Mouse (Mus musculus): ENCODE results near the gene Fam78b. TPM values are rescaled to one million over a fixed set of nuclear protein-coding genes. Genes with fewer than 3 reads are reported as not detected.

The Fam78b gene
- polyA plus RNA-seq, 1 experiment from 2014 or later, result 1.3 TPM

GRCm38 (mm10) chr1:167075726-167076125 lies 74.5 kb downstream of the Fam78b start:
- no peak for ATAC-seq (ENCODE audit: insufficient number of reproducible peaks, insufficient read depth, low FRiP score, low read depth)
- H3K9ac ChIP-seq (ENCODE audit: low read length), result no peak overlapping the region
- H3K27me3 ChIP-seq (ENCODE audit: control insufficient read depth, insufficient read depth, low read length), result no peaks in the 10 kb centered on the region
- no peak overlapping the region for H3K4me3 ChIP-seq (ENCODE audit: control insufficient read depth in 1 of 2, insufficient read depth in 1 of 2, low read depth in 1 of 2, low read length in 2 of 2)
- WGBS, result 50% methylated on average over 8 of the region's 8 CpGs
- no peaks in the 10 kb centered on the region for H3K4me1 ChIP-seq (ENCODE audit: control insufficient read depth in 2 of 2, insufficient read depth in 2 of 2, low read length in 2 of 2)
- no peaks in the 10 kb centered on the region for H3K36me3 ChIP-seq (ENCODE audit: control insufficient read depth, insufficient read depth, low read length)
- H3K27ac ChIP-seq (replicated peaks in 1 of 2; ENCODE audit: control insufficient read depth in 1 of 2, insufficient read depth in 1 of 2, low read depth in 2 of 2, low read length in 2 of 2), result no peak overlapping the region
- no peaks in the 10 kb centered on the region for H3K9me3 ChIP-seq (ENCODE audit: control insufficient read depth, low read length)
- H3K4me2 ChIP-seq (ENCODE audit: low read length), result no peak overlapping the region

- ATAC-seq (ENCODE audit: insufficient number of reproducible peaks, insufficient read depth, low FRiP score, low read depth), result no peak
- H3K9me3 ChIP-seq (ENCODE audit: control insufficient read depth, low read length), result no peaks in the 10 kb centered on the region
- no peak overlapping the region for H3K4me3 ChIP-seq (ENCODE audit: control insufficient read depth in 1 of 2, insufficient read depth in 1 of 2, low read depth in 1 of 2, low read length in 2 of 2)
- H3K4me2 ChIP-seq (ENCODE audit: low read length), result no peak overlapping the region
- H3K36me3 ChIP-seq (ENCODE audit: control insufficient read depth, insufficient read depth, low read length), result no peaks in the 10 kb centered on the region
- H3K27me3 ChIP-seq (ENCODE audit: control insufficient read depth, insufficient read depth, low read length), result no peaks in the 10 kb centered on the region
- no peak overlapping the region for H3K27ac ChIP-seq (replicated peaks in 1 of 2; ENCODE audit: control insufficient read depth in 1 of 2, insufficient read depth in 1 of 2, low read depth in 2 of 2, low read length in 2 of 2)
- no peaks in the 10 kb centered on the region for H3K4me1 ChIP-seq (ENCODE audit: control insufficient read depth in 2 of 2, insufficient read depth in 2 of 2, low read length in 2 of 2)
- no peak overlapping the region for H3K9ac ChIP-seq (ENCODE audit: low read length)
- WGBS, result 22% methylated on average over 5 of the region's 5 CpGs
These were observed 78.3 kb downstream of the Fam78b start for GRCm38 (mm10) chr1:167079476-167079875.

GRCm38 (mm10) chr1:167081946-167082345 lies 80.7 kb downstream of the Fam78b start:
- ATAC-seq (ENCODE audit: insufficient number of reproducible peaks, insufficient read depth, low FRiP score, low read depth), result no peak
- no peaks in the 10 kb centered on the region for H3K36me3 ChIP-seq (ENCODE audit: control insufficient read depth, insufficient read depth, low read length)
- no peak overlapping the region for H3K4me2 ChIP-seq (ENCODE audit: low read length)
- no peaks in the 10 kb centered on the region for H3K27me3 ChIP-seq (ENCODE audit: control insufficient read depth, insufficient read depth, low read length)
- H3K9me3 ChIP-seq (ENCODE audit: control insufficient read depth, low read length), result no peaks in the 10 kb centered on the region
- 62% methylated on average over 3 of the region's 3 CpGs for WGBS
- H3K9ac ChIP-seq (ENCODE audit: low read length), result no peak overlapping the region
- no peak overlapping the region for H3K4me3 ChIP-seq (ENCODE audit: control insufficient read depth in 1 of 2, insufficient read depth in 1 of 2, low read depth in 1 of 2, low read length in 2 of 2)
- H3K4me1 ChIP-seq (ENCODE audit: control insufficient read depth in 2 of 2, insufficient read depth in 2 of 2, low read length in 2 of 2), result no peaks in the 10 kb centered on the region
- H3K27ac ChIP-seq (replicated peaks in 1 of 2; ENCODE audit: control insufficient read depth in 1 of 2, insufficient read depth in 1 of 2, low read depth in 2 of 2, low read length in 2 of 2), result no peak overlapping the region

- no peaks in the 10 kb centered on the region for H3K9me3 ChIP-seq (ENCODE audit: control insufficient read depth, low read length)
- no peak overlapping the region for H3K27ac ChIP-seq (replicated peaks in 1 of 2; ENCODE audit: control insufficient read depth in 1 of 2, insufficient read depth in 1 of 2, low read depth in 2 of 2, low read length in 2 of 2)
- H3K4me2 ChIP-seq (ENCODE audit: low read length), result no peak overlapping the region
- H3K27me3 ChIP-seq (ENCODE audit: control insufficient read depth, insufficient read depth, low read length), result no peaks in the 10 kb centered on the region
- H3K4me1 ChIP-seq (ENCODE audit: control insufficient read depth in 2 of 2, insufficient read depth in 2 of 2, low read length in 2 of 2), result no peaks in the 10 kb centered on the region
- WGBS, result 42% methylated on average over 4 of the region's 4 CpGs
- no peak overlapping the region for H3K4me3 ChIP-seq (ENCODE audit: control insufficient read depth in 1 of 2, insufficient read depth in 1 of 2, low read depth in 1 of 2, low read length in 2 of 2)
- ATAC-seq (ENCODE audit: insufficient number of reproducible peaks, insufficient read depth, low FRiP score, low read depth), result no peak
- no peaks in the 10 kb centered on the region for H3K36me3 ChIP-seq (ENCODE audit: control insufficient read depth, insufficient read depth, low read length)
- no peak overlapping the region for H3K9ac ChIP-seq (ENCODE audit: low read length)
These were observed 81.4 kb downstream of the Fam78b start for GRCm38 (mm10) chr1:167082506-167083100.

GRCm38 (mm10) chr1:167083181-167083580 lies 82.0 kb downstream of the Fam78b start:
- no peak for ATAC-seq (ENCODE audit: insufficient number of reproducible peaks, insufficient read depth, low FRiP score, low read depth)
- no peaks in the 10 kb centered on the region for H3K4me1 ChIP-seq (ENCODE audit: control insufficient read depth in 2 of 2, insufficient read depth in 2 of 2, low read length in 2 of 2)

GRCm38 (mm10) chr1:167084330-167084729 lies 83.1 kb downstream of the Fam78b start:
- Histone ChIP-seq H3K27me3 (ENCODE audit: control insufficient read depth, insufficient read depth, low read length) (no peaks in the 10 kb centered on the region), H3K36me3 (ENCODE audit: control insufficient read depth, insufficient read depth, low read length) (no peaks in the 10 kb centered on the region), H3K9me3 (ENCODE audit: control insufficient read depth, low read length) (no peaks in the 10 kb centered on the region), H3K4me1 (ENCODE audit: control insufficient read depth in 2 of 2, insufficient read depth in 2 of 2, low read length in 2 of 2) (no peaks in the 10 kb centered on the region), H3K4me2 (ENCODE audit: low read length) (no peak overlapping the region), H3K4me3 (ENCODE audit: control insufficient read depth in 1 of 2, insufficient read depth in 1 of 2, low read depth in 1 of 2, low read length in 2 of 2) (no peak overlapping the region), H3K9ac (ENCODE audit: low read length) (no peak overlapping the region), H3K27ac (replicated peaks in 1 of 2; ENCODE audit: control insufficient read depth in 1 of 2, insufficient read depth in 1 of 2, low read depth in 2 of 2, low read length in 2 of 2) (no peak overlapping the region)
- no peak for ATAC-seq (ENCODE audit: insufficient number of reproducible peaks, insufficient read depth, low FRiP score, low read depth)

More at GRCm38 (mm10) chr1:167083181-167083580, 82.0 kb downstream of the Fam78b start:
- Histone ChIP-seq H3K36me3 (ENCODE audit: control insufficient read depth, insufficient read depth, low read length) (no peaks in the 10 kb centered on the region), H3K27me3 (ENCODE audit: control insufficient read depth, insufficient read depth, low read length) (no peaks in the 10 kb centered on the region), H3K27ac (replicated peaks in 1 of 2; ENCODE audit: control insufficient read depth in 1 of 2, insufficient read depth in 1 of 2, low read depth in 2 of 2, low read length in 2 of 2) (no peak overlapping the region), H3K4me3 (ENCODE audit: control insufficient read depth in 1 of 2, insufficient read depth in 1 of 2, low read depth in 1 of 2, low read length in 2 of 2) (no peak overlapping the region), H3K9me3 (ENCODE audit: control insufficient read depth, low read length) (no peaks in the 10 kb centered on the region), H3K9ac (ENCODE audit: low read length) (no peak overlapping the region), H3K4me2 (ENCODE audit: low read length) (no peak overlapping the region)
- 82% methylated on average over 2 of the region's 2 CpGs for WGBS

- 81% methylated on average over 4 of the region's 4 CpGs for WGBS
- no peak overlapping the region for H3K27ac ChIP-seq (replicated peaks in 1 of 2; ENCODE audit: control insufficient read depth in 1 of 2, insufficient read depth in 1 of 2, low read depth in 2 of 2, low read length in 2 of 2)
- no peak for ATAC-seq (ENCODE audit: insufficient number of reproducible peaks, insufficient read depth, low FRiP score, low read depth)
These were observed 84.2 kb downstream of the Fam78b start for GRCm38 (mm10) chr1:167085461-167085860.

GRCm38 (mm10) chr1:167090466-167090865 lies 89.2 kb downstream of the Fam78b start:
- H3K9me3 ChIP-seq (ENCODE audit: control insufficient read depth, low read length), result no peaks in the 10 kb centered on the region
- no peak overlapping the region for H3K4me3 ChIP-seq (ENCODE audit: control insufficient read depth in 1 of 2, insufficient read depth in 1 of 2, low read depth in 1 of 2, low read length in 2 of 2)
- H3K27me3 ChIP-seq (ENCODE audit: control insufficient read depth, insufficient read depth, low read length), result no peaks in the 10 kb centered on the region
- H3K4me1 ChIP-seq (ENCODE audit: control insufficient read depth in 2 of 2, insufficient read depth in 2 of 2, low read length in 2 of 2), result no peaks in the 10 kb centered on the region
- no peak overlapping the region for H3K9ac ChIP-seq (ENCODE audit: low read length)
- no peaks in the 10 kb centered on the region for H3K36me3 ChIP-seq (ENCODE audit: control insufficient read depth, insufficient read depth, low read length)
- no peak for ATAC-seq (ENCODE audit: insufficient number of reproducible peaks, insufficient read depth, low FRiP score, low read depth)
- H3K4me2 ChIP-seq (ENCODE audit: low read length), result no peak overlapping the region
- no peak overlapping the region for H3K27ac ChIP-seq (replicated peaks in 1 of 2; ENCODE audit: control insufficient read depth in 1 of 2, insufficient read depth in 1 of 2, low read depth in 2 of 2, low read length in 2 of 2)
- 79% methylated on average over 6 of the region's 6 CpGs for WGBS

More at GRCm38 (mm10) chr1:167085461-167085860, 84.2 kb downstream of the Fam78b start:
- Histone ChIP-seq H3K4me1 (ENCODE audit: control insufficient read depth in 2 of 2, insufficient read depth in 2 of 2, low read length in 2 of 2) (no peaks in the 10 kb centered on the region), H3K27me3 (ENCODE audit: control insufficient read depth, insufficient read depth, low read length) (no peaks in the 10 kb centered on the region), H3K4me3 (ENCODE audit: control insufficient read depth in 1 of 2, insufficient read depth in 1 of 2, low read depth in 1 of 2, low read length in 2 of 2) (no peak overlapping the region), H3K9me3 (ENCODE audit: control insufficient read depth, low read length) (no peaks in the 10 kb centered on the region), H3K36me3 (ENCODE audit: control insufficient read depth, insufficient read depth, low read length) (no peaks in the 10 kb centered on the region), H3K4me2 (ENCODE audit: low read length) (no peak overlapping the region), H3K9ac (ENCODE audit: low read length) (no peak overlapping the region)
